Mouse (Mus musculus): ENCODE data around the gene Ccdc60.
"Not testable (repeated sequence)": the region's sequence is repeated elsewhere in the genome, so short reads cannot be mapped to it uniquely, and the experiment has no call there.

Ccdc60 gene

GRCm38 (mm10) chr5:116288849-116289570 is at the start of gene Ccdc60:
Ccdc60 (minus strand) TSS chr5:116288985.
- no peak for DNase-seq (ENCODE audit: low spot score)

DNA sequence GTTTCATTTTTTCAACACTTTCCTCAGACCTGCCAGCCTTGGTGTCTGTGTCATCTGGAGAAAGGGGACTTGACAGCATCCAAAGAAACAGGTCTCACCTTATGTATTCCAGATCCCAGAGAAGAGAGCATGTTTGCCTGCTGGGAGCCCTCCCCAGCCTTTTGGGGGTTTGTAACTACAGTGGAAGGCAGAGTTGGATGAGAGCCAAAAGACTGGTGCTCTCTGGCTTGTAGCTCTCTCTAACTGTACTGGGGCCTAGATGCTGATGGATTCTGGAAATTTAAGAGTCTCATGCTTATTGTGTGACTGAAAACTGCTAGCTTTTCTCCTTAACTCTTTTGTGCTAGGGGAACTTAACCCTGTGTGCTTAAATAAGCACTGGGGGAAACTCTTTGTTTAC is 47.4 kb upstream of the Ccdc60 start:
- DNase-seq (ENCODE audit: low spot score): no peak

DNA sequence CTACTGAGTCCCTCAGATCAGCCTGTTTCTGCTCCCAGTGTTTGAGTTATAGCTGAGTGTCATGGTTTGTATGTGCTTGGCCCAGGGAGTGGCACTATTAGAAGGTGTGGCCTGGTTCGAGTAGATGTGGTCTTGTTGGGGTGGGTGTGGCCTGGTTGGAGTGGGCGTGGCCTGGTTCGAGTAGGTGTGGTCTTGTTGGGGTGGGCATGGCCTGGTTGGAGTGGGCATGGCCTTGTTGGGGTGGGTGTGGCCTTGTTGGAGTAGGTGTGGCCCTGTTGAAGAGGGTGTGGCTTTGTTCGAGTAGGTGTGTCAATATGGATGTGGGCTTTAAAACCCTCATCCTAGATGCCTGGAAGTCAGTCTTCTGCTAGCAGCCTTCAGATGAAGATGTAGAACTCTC is 40.1 kb upstream of the Ccdc60 start:
- DNase-seq (ENCODE audit: low spot score): no peak

- DNase-seq (ENCODE audit: low spot score): no peak
These were observed 34.6 kb upstream of the Ccdc60 start for GRCm38 (mm10) chr5:116323401-116323800.

DNA sequence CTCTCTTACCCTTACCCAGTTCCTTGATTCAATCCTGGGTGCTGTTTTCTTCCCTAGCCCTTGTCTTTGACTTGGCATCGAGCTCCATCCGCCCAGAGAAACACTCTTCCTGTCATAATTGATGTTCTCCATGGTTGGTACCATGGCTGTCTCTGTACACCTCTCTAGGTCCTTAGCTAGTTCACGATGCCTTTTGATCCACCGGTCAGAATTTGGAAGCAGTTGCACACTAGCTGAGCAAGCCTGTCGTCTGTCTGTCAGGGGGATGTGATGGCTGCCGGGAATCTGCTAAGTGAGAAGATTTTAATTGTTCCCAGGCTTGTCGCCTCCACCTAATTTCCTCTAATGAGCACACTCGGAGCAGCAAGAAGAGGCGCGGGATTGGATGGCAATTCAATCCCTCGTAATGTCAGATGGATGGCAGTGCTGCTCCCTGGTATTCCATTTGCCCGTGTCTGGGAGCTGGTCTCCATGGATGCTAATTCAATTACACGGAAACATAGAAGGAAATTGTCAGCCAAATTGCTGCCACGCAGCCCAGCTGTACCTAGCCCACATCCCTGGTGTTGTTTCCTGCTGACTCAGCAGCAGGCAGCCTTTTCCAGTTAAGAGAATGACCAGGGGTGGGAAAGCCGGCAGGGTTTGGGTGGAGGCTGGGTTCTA is 33.7 kb upstream of the Ccdc60 start:
- no peak for DNase-seq (ENCODE audit: low spot score)

DNA sequence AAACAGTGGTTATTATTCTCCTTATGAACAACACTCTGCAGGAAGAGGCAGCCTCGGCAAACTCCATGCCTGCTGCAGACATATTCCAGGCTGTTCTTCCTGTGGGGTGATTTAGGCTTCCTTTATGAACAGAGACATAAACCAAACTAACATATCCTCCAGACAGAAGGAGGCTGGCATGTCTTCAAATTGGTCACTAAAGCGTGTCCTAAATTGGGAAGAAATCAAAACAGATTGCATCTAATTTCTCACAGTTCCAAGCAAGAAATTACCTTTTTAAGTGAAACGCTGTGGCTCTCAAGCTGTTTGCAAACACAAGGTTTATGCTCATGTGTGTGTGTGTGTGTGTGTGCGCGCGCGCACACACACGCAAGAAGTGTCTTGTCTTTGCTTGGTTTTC is 24.9 kb upstream of the Ccdc60 start:
- no peak for DNase-seq (ENCODE audit: low spot score)

- no peak for DNase-seq (ENCODE audit: low spot score)
These were observed 23.4 kb upstream of the Ccdc60 start for GRCm38 (mm10) chr5:116312111-116312737.

DNA sequence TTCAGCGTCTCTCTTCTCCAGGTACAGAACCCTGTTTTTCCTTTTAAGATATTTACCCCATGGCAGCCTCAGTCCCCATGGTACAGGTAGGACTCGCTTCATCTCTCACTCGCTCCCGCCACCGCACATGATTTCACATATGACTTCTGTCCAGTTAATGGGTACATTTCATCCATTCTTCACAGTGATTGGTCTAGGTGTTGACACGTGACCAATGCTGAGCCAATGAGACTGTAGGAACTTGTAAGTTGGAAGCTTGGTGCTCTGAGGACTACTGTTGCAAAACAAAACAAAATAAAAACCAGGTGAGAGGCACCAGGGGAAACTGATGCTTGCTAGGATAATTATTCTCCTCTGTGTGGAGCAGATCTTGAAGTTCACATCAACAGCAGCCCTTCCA is 22.9 kb upstream of the Ccdc60 start:
- DNase-seq (ENCODE audit: low spot score): no peak

GRCm38 (mm10) chr5:116309383-116309801 is 20.6 kb upstream of the Ccdc60 start:
- no peak for DNase-seq (ENCODE audit: low spot score)

DNA sequence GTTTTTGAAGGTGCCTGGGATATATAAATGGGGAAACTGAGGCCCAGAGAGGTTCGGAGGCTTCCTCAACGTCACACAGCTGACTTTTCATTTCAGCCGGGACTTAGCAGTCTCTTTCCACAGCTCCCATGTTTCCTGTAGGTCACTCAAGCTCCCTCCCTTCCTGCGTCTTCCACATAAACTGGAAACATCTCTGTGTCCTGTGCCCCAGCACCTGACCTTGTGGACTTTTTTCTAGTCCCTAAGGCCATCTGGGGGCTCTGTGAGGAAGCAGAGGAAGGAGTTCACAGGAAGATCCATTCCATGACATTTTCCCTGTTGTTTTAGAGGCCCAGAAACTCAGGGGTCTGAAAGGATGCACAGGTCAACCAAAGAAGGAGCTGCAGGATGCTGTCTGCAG is 16.8 kb upstream of the Ccdc60 start:
- DNase-seq (ENCODE audit: low spot score): no peak

GRCm38 (mm10) chr5:116305146-116305545 is 16.4 kb upstream of the Ccdc60 start:
- not testable (repeated sequence) for DNase-seq (ENCODE audit: low spot score)

DNA sequence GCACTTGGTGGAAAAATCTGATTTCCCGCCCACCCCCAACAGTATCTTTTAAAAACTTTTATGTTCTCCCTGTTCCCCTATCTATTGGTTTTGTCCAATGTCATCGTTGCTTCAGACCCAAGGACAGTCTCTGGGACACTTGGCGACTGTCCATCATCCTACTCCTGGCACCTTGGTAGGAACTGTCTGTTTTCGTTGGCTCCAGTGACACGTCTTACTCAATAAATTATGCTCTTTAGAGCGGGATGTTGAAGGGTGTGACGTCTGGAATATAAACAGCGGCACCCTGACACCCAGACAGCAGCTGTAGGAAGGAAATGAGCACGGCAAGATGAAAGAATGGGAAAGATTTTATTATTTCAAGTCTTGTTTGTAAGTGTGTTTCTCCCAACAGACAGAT is 12.2 kb upstream of the Ccdc60 start:
- DNase-seq (ENCODE audit: low spot score): no peak

- DNase-seq (ENCODE audit: low spot score): no peak
These were observed 4.7 kb upstream of the Ccdc60 start for GRCm38 (mm10) chr5:116293501-116293900.

GRCm38 (mm10) chr5:116290584-116290983 is 1.8 kb upstream of the Ccdc60 start:
- no peak for DNase-seq (ENCODE audit: low spot score)

DNA sequence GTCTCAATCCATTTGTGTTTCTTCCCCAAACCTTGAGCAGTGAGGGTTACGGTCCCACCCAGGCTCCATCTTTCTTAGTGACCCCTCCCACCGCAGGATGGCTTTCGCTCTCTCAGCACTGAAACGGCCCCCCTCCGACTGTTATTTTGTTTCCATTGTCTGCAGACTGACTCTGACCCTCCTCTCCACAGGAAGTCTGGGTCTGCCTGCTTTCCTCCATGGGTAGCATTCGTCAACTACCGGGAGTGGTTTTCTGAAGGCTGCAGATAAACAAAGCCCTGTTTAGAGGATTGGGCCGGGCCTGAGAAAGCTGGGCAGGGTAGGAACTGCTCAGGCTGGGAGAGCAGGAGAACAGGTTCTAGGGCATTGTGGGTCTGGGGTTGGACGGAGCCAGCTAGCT is 1.1 kb upstream of the Ccdc60 start:
- DNase-seq (ENCODE audit: low spot score): no peak

GRCm38 (mm10) chr5:116288183-116288582 is 602 bp downstream of the Ccdc60 start:
- no peak for DNase-seq (ENCODE audit: low spot score)

GRCm38 (mm10) chr5:116285532-116286176 is 3.1 kb downstream of the Ccdc60 start:
- no peak for DNase-seq (ENCODE audit: low spot score)

DNA sequence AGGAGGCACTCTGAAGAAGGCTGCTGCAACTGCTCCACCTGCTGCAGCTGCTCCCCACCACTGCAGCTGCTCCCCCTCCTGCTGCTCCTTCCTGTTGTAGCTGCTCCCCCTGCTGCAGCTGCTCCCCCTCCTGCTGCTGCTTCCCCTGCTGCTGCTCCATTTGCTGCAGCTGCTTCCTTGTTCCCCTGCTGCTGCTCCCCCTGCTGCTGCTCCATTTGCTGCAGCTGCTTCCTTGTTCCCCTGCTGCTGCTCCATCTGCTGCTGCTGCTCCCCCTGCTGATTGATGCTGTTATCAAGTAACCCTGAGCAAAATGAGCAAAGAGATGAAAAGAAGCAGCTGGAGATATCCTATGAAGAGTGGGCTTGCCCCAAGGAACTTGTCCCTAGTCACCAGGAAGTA is 8.3 kb downstream of the Ccdc60 start:
- DNase-seq (ENCODE audit: low spot score): no peak

GRCm38 (mm10) chr5:116278436-116278918 is 10.3 kb downstream of the Ccdc60 start:
- no peak for DNase-seq (ENCODE audit: low spot score)

- no peak for DNase-seq (ENCODE audit: low spot score)
These were observed 10.8 kb downstream of the Ccdc60 start for GRCm38 (mm10) chr5:116277951-116278350.

GRCm38 (mm10) chr5:116274818-116275217 is 14.0 kb downstream of the Ccdc60 start:
- DNase-seq (ENCODE audit: low spot score): no peak

GRCm38 (mm10) chr5:116274365-116274764 is 14.4 kb downstream of the Ccdc60 start:
- DNase-seq (ENCODE audit: low spot score): no peak
